Comparison of ENCODE assay signal across 8 mouse cellular contexts in genomic region chr10:80114341-80115284, GRCm38 (mm10). TPM values are rescaled to one million over a fixed set of nuclear protein-coding genes. Genes with fewer than 3 reads are reported as not detected.
DNase-seq lines count a peak whose midpoint lies in the region; ATAC-seq and TF ChIP-seq lines count a peak whose summit lies in the region.

No protein-coding gene starts in this region.

- TF ChIP-seq CTCF in G1E (IDR thresholded peaks at IDR 0.05; ENCODE audit: low read depth, low read length): peak; percentile 91
- peak; percentile 92 for TF ChIP-seq CTCF in cerebellum, adult 2 months (IDR thresholded peaks at IDR 0.05; ENCODE audit: borderline replicate concordance, insufficient read depth, low read depth, low read length)
- TF ChIP-seq CTCF in forebrain, postnatal 0 days (IDR thresholded peaks at IDR 0.05; ENCODE audit: low read depth): peak; percentile 90

- peak overlapping the region; percentile 35; the same call in 1 of the 2 replicates for H3K9ac ChIP-seq in forebrain, postnatal 0 days

- WGBS in cerebellum, adult 2 months: 5% methylated on average over 27 of the region's 27 CpGs
- WGBS in forebrain, postnatal 0 days: 3% methylated on average over 27 of the region's 27 CpGs
- 3% methylated on average over 27 of the region's 27 CpGs for WGBS in hindbrain, embryonic 10.5 days

- peak overlapping the region; percentile 22; the same call in 1 of the 2 replicates for H3K27ac ChIP-seq in cerebellum, adult 2 months (ENCODE audit: insufficient read depth, low read length)
- H3K27ac ChIP-seq in forebrain, postnatal 0 days (ENCODE audit: low read depth, low read length): peak overlapping the region; percentile 73
- peak overlapping the region; percentile 95 for H3K27ac ChIP-seq in hindbrain, embryonic 10.5 days

- no peaks in the 10 kb centered on the region for H3K27me3 ChIP-seq in G1E (ENCODE audit: insufficient read depth, low read length)
- no peaks in the 10 kb centered on the region for H3K27me3 ChIP-seq in cerebellum, adult 2 months (ENCODE audit: control insufficient read depth, insufficient read depth, low read length)
- no peaks in the 10 kb centered on the region for H3K27me3 ChIP-seq in forebrain, postnatal 0 days (ENCODE audit: insufficient read depth, low read length)
- H3K27me3 ChIP-seq in hindbrain, embryonic 10.5 days (ENCODE audit: insufficient read depth, poor library complexity, severe bottlenecking): no peaks in the 10 kb centered on the region

- peak overlapping the region; percentile 97 for H3K4me3 ChIP-seq in G1E (ENCODE audit: low read depth, low read length)
- peak overlapping the region; percentile 65 for H3K4me3 ChIP-seq in cerebellum, adult 2 months (replicated peaks; ENCODE audit: insufficient read depth, low read depth, low read length)
- H3K4me3 ChIP-seq in forebrain, postnatal 0 days (ENCODE audit: low read depth, low read length): peak overlapping the region; percentile 92
- peak overlapping the region; percentile 92 for H3K4me3 ChIP-seq in hindbrain, embryonic 10.5 days

- peak; percentile 81 for DNase-seq in G1E (ENCODE audit: low spot score)
- peak; percentile 90 to 92 for DNase-seq in cerebellum, adult 2 months
- peak; percentile 88 for DNase-seq in forebrain, postnatal 0 days
- peak; percentile 92 for DNase-seq in hindbrain, embryonic 10.5 days (ENCODE audit: low spot score)
- peak; percentile 90 for DNase-seq in layer of hippocampus, adult 9-11 months
- DNase-seq in lung, postnatal 10 days: peak; percentile 96
- DNase-seq in ovary, postnatal 14 days (ENCODE audit: low spot score): peak; percentile 90
- DNase-seq in thymus, postnatal 10 days (ENCODE audit: low spot score in 2 of 2): peak; percentile 87 to 94

- H3K36me3 ChIP-seq in G1E (replicated peaks): peaks cover 33% of the 10 kb centered on the region
- H3K36me3 ChIP-seq in forebrain, postnatal 0 days (ENCODE audit: insufficient read depth): 0 out of 2 replicates have a peak, but pooled peaks cover 3% of the 10 kb centered on the region
- peaks cover 26% of the 10 kb centered on the region for H3K36me3 ChIP-seq in hindbrain, embryonic 10.5 days

- peaks cover 57% of the 10 kb centered on the region for H3K4me1 ChIP-seq in G1E (ENCODE audit: insufficient read depth, low read depth, low read length)
- H3K4me1 ChIP-seq in cerebellum, adult 2 months (ENCODE audit: control insufficient read depth, insufficient read depth, low read length): peaks cover 11% of the 10 kb centered on the region
- H3K4me1 ChIP-seq in forebrain, postnatal 0 days (ENCODE audit: insufficient read depth): peaks cover 17% of the 10 kb centered on the region
- peaks cover 41% of the 10 kb centered on the region for H3K4me1 ChIP-seq in hindbrain, embryonic 10.5 days (replicated peaks)

- peak overlapping the region; percentile 54 for H3K4me2 ChIP-seq in forebrain, postnatal 0 days (ENCODE audit: low read depth)

- ATAC-seq in G1E (ENCODE audit: extremely low read depth, insufficient number of reproducible peaks, low FRiP score, poor library complexity, severe bottlenecking): no peak
- peak; percentile 12; the same call in 1 of the 2 replicates for ATAC-seq in forebrain, postnatal 0 days

- no peak for TF ChIP-seq POLR2A in cerebellum, adult 2 months (IDR thresholded peaks at IDR 0.05; ENCODE audit: borderline replicate concordance, insufficient read depth, low read length)

- H3K9me3 ChIP-seq in G1E (replicated peaks): no peaks in the 10 kb centered on the region
- H3K9me3 ChIP-seq in forebrain, postnatal 0 days (ENCODE audit: low read length): no peaks in the 10 kb centered on the region
- no peaks in the 10 kb centered on the region for H3K9me3 ChIP-seq in hindbrain, embryonic 10.5 days

RNA-seq across cellular contexts. Expression of gene Stk11, which starts 1.0 kb away (rescaled TPM):
- 138 and 172 TPM in 2 replicates for total RNA-seq in G1E (2014; fragmentation: Nextera tagmentation)
- 150 and 154 TPM in 2 replicates for total RNA-seq in G1E (2017)
- polyA plus RNA-seq in G1E (2012): 161 and 170 TPM in 2 replicates
- 110 and 112 TPM in 2 replicates for polyA plus RNA-seq in cerebellum, adult 2 months (2012; rRNA removed)
- 77.2 and 77.8 TPM in 2 replicates for total RNA-seq in forebrain, postnatal 0 days (2014; rRNA removed)
- 13.6 and 14.8 TPM in 2 replicates for polyA plus RNA-seq in forebrain, postnatal 0 days (2015; fragmentation: Nextera tagmentation; extraction: Ambion mirVana)
- polyA plus RNA-seq in hindbrain, embryonic 10.5 days (2016; fragmentation: Nextera tagmentation; extraction: Ambion mirVana): 18.5 and 21.1 TPM in 2 replicates

RNA-seq across cellular contexts. Expression of gene Sbno2, which starts 9.2 kb away (rescaled TPM):
- total RNA-seq in G1E (2014; fragmentation: Nextera tagmentation) (24.7 and 34.2 TPM in 2 replicates), G1E (2017) (18.0 and 18.1 TPM in 2 replicates)
- 34.8 and 37.4 TPM in 2 replicates for polyA plus RNA-seq in G1E (2012)
- 25.4 and 28.9 TPM in 2 replicates for polyA plus RNA-seq in cerebellum, adult 2 months (2012; rRNA removed)
- 19.2 and 24.2 TPM in 2 replicates for total RNA-seq in forebrain, postnatal 0 days (2014; rRNA removed)
- polyA plus RNA-seq in forebrain, postnatal 0 days (2015; fragmentation: Nextera tagmentation; extraction: Ambion mirVana): 4.6 and 6.8 TPM in 2 replicates
- 16.8 and 17.2 TPM in 2 replicates for polyA plus RNA-seq in hindbrain, embryonic 10.5 days (2016; fragmentation: Nextera tagmentation; extraction: Ambion mirVana)

RNA-seq across cellular contexts. Expression of gene Atp5d, which starts 23.8 kb away (rescaled TPM):
- total RNA-seq in G1E (2014; fragmentation: Nextera tagmentation) (248 and 258 TPM in 2 replicates), G1E (2017) (81.9 and 82.7 TPM in 2 replicates)
- 1,539 and 1,678 TPM in 2 replicates for polyA plus RNA-seq in G1E (2012)
- 736 and 758 TPM in 2 replicates for polyA plus RNA-seq in cerebellum, adult 2 months (2012; rRNA removed)
- total RNA-seq in forebrain, postnatal 0 days (2014; rRNA removed): 154 and 193 TPM in 2 replicates
- 633 and 650 TPM in 2 replicates for polyA plus RNA-seq in forebrain, postnatal 0 days (2015; fragmentation: Nextera tagmentation; extraction: Ambion mirVana)
- polyA plus RNA-seq in hindbrain, embryonic 10.5 days (2016; fragmentation: Nextera tagmentation; extraction: Ambion mirVana): 484 and 504 TPM in 2 replicates

RNA-seq across cellular contexts. Expression of gene Cbarp, which starts 26.0 kb away (rescaled TPM):
- total RNA-seq in G1E (2014; fragmentation: Nextera tagmentation): 67.2 and 74.4 TPM in 2 replicates
- total RNA-seq in G1E (2017): 3.7 and 5.5 TPM in 2 replicates
- 66.6 and 73.9 TPM in 2 replicates for polyA plus RNA-seq in G1E (2012)
- polyA plus RNA-seq in cerebellum, adult 2 months (2012; rRNA removed): 147 and 151 TPM in 2 replicates
- total RNA-seq in forebrain, postnatal 0 days (2014; rRNA removed): 114 and 151 TPM in 2 replicates
- 57.5 and 68.2 TPM in 2 replicates for polyA plus RNA-seq in forebrain, postnatal 0 days (2015; fragmentation: Nextera tagmentation; extraction: Ambion mirVana)
- 7.1 and 15.0 TPM in 2 replicates for polyA plus RNA-seq in hindbrain, embryonic 10.5 days (2016; fragmentation: Nextera tagmentation; extraction: Ambion mirVana)

RNA-seq across cellular contexts. Expression of gene Midn, which starts 33.5 kb away (rescaled TPM):
- total RNA-seq in G1E (2014; fragmentation: Nextera tagmentation) (89.8 and 92.3 TPM in 2 replicates), G1E (2017) (19.2 and 24.3 TPM in 2 replicates)
- 295 and 302 TPM in 2 replicates for polyA plus RNA-seq in G1E (2012)
- polyA plus RNA-seq in cerebellum, adult 2 months (2012; rRNA removed): 26.1 and 26.5 TPM in 2 replicates
- 91.5 and 120 TPM in 2 replicates for total RNA-seq in forebrain, postnatal 0 days (2014; rRNA removed)
- polyA plus RNA-seq in forebrain, postnatal 0 days (2015; fragmentation: Nextera tagmentation; extraction: Ambion mirVana): 19.3 and 21.3 TPM in 2 replicates
- 22.3 and 24.6 TPM in 2 replicates for polyA plus RNA-seq in hindbrain, embryonic 10.5 days (2016; fragmentation: Nextera tagmentation; extraction: Ambion mirVana)

Comparison
In these comparisons a context has a peak if more than half of its experiments do, and no peak if none do; other contexts are left out.
1. H3K27ac ChIP-seq: peak in every context shown above with its lines; median percentile 95 in hindbrain, embryonic 10.5 days; 73 in forebrain, postnatal 0 days; 22 in cerebellum, adult 2 months.